Mouse (Mus musculus): ENCODE results near the gene Dmbt1. TPM values are rescaled to one million over a fixed set of nuclear protein-coding genes. Genes with fewer than 3 reads are reported as not detected.

The Dmbt1 gene
- total and polyA plus RNA-seq, 3 experiments = not detected

GRCm38 (mm10) chr7:131004071-131004470 is 27.8 kb upstream of the Dmbt1 start:
- no peaks in the 10 kb centered on the region for H3K79me2 ChIP-seq (ENCODE audit: control insufficient read depth, insufficient read depth, low read length, poor library complexity)
- no peak overlapping the region for H3K4me3 ChIP-seq (ENCODE audit: control insufficient read depth in 1 of 2, insufficient read depth in 1 of 2, low read depth in 2 of 2, low read length in 2 of 2)
- H3K9ac ChIP-seq (ENCODE audit: control insufficient read depth, low read depth, low read length, poor library complexity, severe bottlenecking) = no peak overlapping the region
- no peaks in the 10 kb centered on the region for H3K4me1 ChIP-seq (ENCODE audit: control insufficient read depth in 1 of 2, insufficient read depth in 2 of 2, low read length in 2 of 2)
- no peaks in the 10 kb centered on the region for H3K36me3 ChIP-seq (ENCODE audit: control insufficient read depth in 1 of 2, insufficient read depth in 2 of 2, low read length in 2 of 2)
- no peak overlapping the region for H3K27ac ChIP-seq (ENCODE audit: control insufficient read depth, low read depth, low read length)
- no peak for DNase-seq (ENCODE audit: low read depth, low spot score)
- TF ChIP-seq ZC3H11A (IDR thresholded peaks at IDR 0.05; ENCODE audit: low read depth, low read length) (no peak), NELFE (IDR thresholded peaks at IDR 0.05; ENCODE audit: low read depth, low read length) (no peak), POLR2AphosphoS2 (IDR thresholded peaks at IDR 0.05; ENCODE audit: low read length) (no peak)
- H3K27me3 ChIP-seq (ENCODE audit: control insufficient read depth in 1 of 2, insufficient read depth in 2 of 2, low read length in 2 of 2) = no peaks in the 10 kb centered on the region
- no peaks in the 10 kb centered on the region for H3K9me3 ChIP-seq (replicated peaks; ENCODE audit: insufficient read depth, low read length)

GRCm38 (mm10) chr7:131007221-131007620 is 24.6 kb upstream of the Dmbt1 start:
- DNase-seq (ENCODE audit: low read depth, low spot score) = no peak
- no peak overlapping the region for H3K27ac ChIP-seq (ENCODE audit: control insufficient read depth, low read depth, low read length)
- no peaks in the 10 kb centered on the region for H3K9me3 ChIP-seq (replicated peaks; ENCODE audit: insufficient read depth, low read length)
- TF ChIP-seq MYC (IDR thresholded peaks at IDR 0.05; ENCODE audit: low read depth, low read length) = no peak
- TF ChIP-seq ZKSCAN1 (IDR thresholded peaks at IDR 0.05; ENCODE audit: low read depth, low read length) = no peak
- TF ChIP-seq POLR2AphosphoS2 (IDR thresholded peaks at IDR 0.05; ENCODE audit: low read length) = no peak
- no peak for TF ChIP-seq TCF12 (IDR thresholded peaks at IDR 0.05; ENCODE audit: low read depth, low read length)
- TF ChIP-seq E2F4 (IDR thresholded peaks at IDR 0.05; ENCODE audit: borderline replicate concordance, low read depth, low read length) = no peak
- TF ChIP-seq MYB (IDR thresholded peaks at IDR 0.05; ENCODE audit: low read depth, low read length) = no peak
- TF ChIP-seq TAL1 (IDR thresholded peaks at IDR 0.05; ENCODE audit: low read length) = no peak
- TF ChIP-seq CTCF (IDR thresholded peaks at IDR 0.05 in 2 of 3, conservative IDR thresholded peaks at IDR 0.05 in 1 of 3; ENCODE audit: control insufficient read depth in 1 of 3, insufficient read depth in 1 of 3, low read depth in 2 of 3, low read length in 3 of 3, poor library complexity in 1 of 3, severe bottlenecking in 1 of 3) = no peak
- no peak for TF ChIP-seq TBP (IDR thresholded peaks at IDR 0.05; ENCODE audit: low read depth, low read length)
- no peak for TF ChIP-seq MXI1 (IDR thresholded peaks at IDR 0.05; ENCODE audit: low read depth, low read length)
- no peak for TF ChIP-seq HCFC1 (IDR thresholded peaks at IDR 0.05; ENCODE audit: low read depth, low read length)
- TF ChIP-seq USF1 (IDR thresholded peaks at IDR 0.05; ENCODE audit: low read depth, low read length) = no peak
- TF ChIP-seq MAFK (IDR thresholded peaks at IDR 0.05; ENCODE audit: borderline replicate concordance, low read depth, low read length) = no peak
- no peak for TF ChIP-seq ZMIZ1 (IDR thresholded peaks at IDR 0.05; ENCODE audit: low read depth, low read length)
- no peak for TF ChIP-seq CHD2 (IDR thresholded peaks at IDR 0.05; ENCODE audit: low read length)
- no peak for TF ChIP-seq UBTF (IDR thresholded peaks at IDR 0.05; ENCODE audit: borderline replicate concordance, insufficient read depth, low read depth, low read length)
- no peak for TF ChIP-seq NELFE (IDR thresholded peaks at IDR 0.05; ENCODE audit: low read depth, low read length)
- TF ChIP-seq SIN3A (IDR thresholded peaks at IDR 0.05; ENCODE audit: low read length) = no peak
- TF ChIP-seq POLR2A (IDR thresholded peaks at IDR 0.05; ENCODE audit: control insufficient read depth in 1 of 2, insufficient read depth in 1 of 2, low read depth in 1 of 2, low read length in 2 of 2, poor library complexity in 1 of 2) = no peak
- no peaks in the 10 kb centered on the region for H3K36me3 ChIP-seq (ENCODE audit: control insufficient read depth in 1 of 2, insufficient read depth in 2 of 2, low read length in 2 of 2)
- H3K4me3 ChIP-seq (ENCODE audit: control insufficient read depth in 1 of 2, insufficient read depth in 1 of 2, low read depth in 2 of 2, low read length in 2 of 2) = no peak overlapping the region
- no peak overlapping the region for H3K9ac ChIP-seq (ENCODE audit: control insufficient read depth, low read depth, low read length, poor library complexity, severe bottlenecking)
- no peaks in the 10 kb centered on the region for H3K4me1 ChIP-seq (ENCODE audit: control insufficient read depth in 1 of 2, insufficient read depth in 2 of 2, low read length in 2 of 2)
- no peaks in the 10 kb centered on the region for H3K27me3 ChIP-seq (ENCODE audit: control insufficient read depth in 1 of 2, insufficient read depth in 2 of 2, low read length in 2 of 2)
- H3K79me2 ChIP-seq (ENCODE audit: control insufficient read depth, insufficient read depth, low read length, poor library complexity) = no peaks in the 10 kb centered on the region
